ENCODE assay signal across 28 mouse cellular contexts in the genomic region with DNA sequence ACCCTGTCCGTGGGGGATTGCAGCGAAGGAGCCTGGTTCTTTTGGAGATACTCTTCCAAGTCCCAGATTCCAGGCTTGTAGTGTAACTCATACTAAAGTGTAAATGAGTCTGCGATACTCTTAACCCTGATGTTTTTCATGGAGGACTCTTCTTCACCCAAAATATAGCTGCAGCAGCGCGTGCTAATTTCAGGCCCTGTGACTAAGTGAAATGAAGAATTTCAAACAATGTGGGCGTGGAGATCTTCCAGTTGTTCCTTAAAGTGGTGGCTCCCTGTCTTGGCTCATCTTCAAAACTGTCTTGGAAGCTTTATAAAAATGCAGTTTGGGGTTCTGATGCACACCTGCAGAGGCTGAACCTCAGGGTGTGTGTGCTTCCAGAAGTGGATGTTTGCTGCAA. TPM values are rescaled to one million over a fixed set of nuclear protein-coding genes. Genes with fewer than 3 reads are reported as not detected.
DNase-seq lines count a peak whose midpoint lies in the region; ATAC-seq lines count a peak whose summit lies in the region.
"Had no signal": no experiment of that assay in that cellular context is flagged by ENCODE, and none has a peak within 500 bp of the region (broad histone marks: within the 10 kb centered on the region; RNA-seq: fewer than 3 reads in every experiment).

No protein-coding gene starts in this region.

- no peaks in the 10 kb centered on the region for H3K4me1 ChIP-seq in embryonic facial prominence, embryonic 14.5 days (ENCODE audit: control insufficient read depth, insufficient read depth, low read length)
- H3K4me1 ChIP-seq in embryonic facial prominence, embryonic 10.5 days: no peaks in the 10 kb centered on the region
- H3K4me1 ChIP-seq: embryonic facial prominence, embryonic 13.5 days; forebrain, embryonic 13.5 days; heart, embryonic 12.5 days; heart, embryonic 15.5 days had no signal

- no peak overlapping the region for H3K4me3 ChIP-seq in embryonic facial prominence, embryonic 14.5 days (ENCODE audit: low read depth, low read length)
- H3K4me3 ChIP-seq in embryonic facial prominence, embryonic 10.5 days: no peak overlapping the region
- H3K4me3 ChIP-seq: embryonic facial prominence, embryonic 13.5 days; forebrain, embryonic 10.5 days; forebrain, embryonic 13.5 days; gastrocnemius, adult 2 months; heart, embryonic 12.5 days; heart, embryonic 15.5 days had no signal

- no peak overlapping the region for H3K27ac ChIP-seq in embryonic facial prominence, embryonic 14.5 days (replicated peaks; ENCODE audit: low read depth, low read length)
- H3K27ac ChIP-seq in embryonic facial prominence, embryonic 10.5 days (replicated peaks): no peak overlapping the region
- H3K27ac ChIP-seq: embryonic facial prominence, embryonic 13.5 days; forebrain, embryonic 10.5 days; forebrain, embryonic 13.5 days; gastrocnemius, adult 2 months; heart, embryonic 15.5 days; hindbrain, embryonic 14.5 days; hindbrain, postnatal 0 days had no signal

- no peaks in the 10 kb centered on the region for H3K27me3 ChIP-seq in embryonic facial prominence, embryonic 14.5 days (replicated peaks; ENCODE audit: control insufficient read depth, insufficient read depth, low read length)
- H3K27me3 ChIP-seq in embryonic facial prominence, embryonic 10.5 days (replicated peaks; ENCODE audit: low read depth, poor library complexity, severe bottlenecking): no peaks in the 10 kb centered on the region
- H3K27me3 ChIP-seq: embryonic facial prominence, embryonic 13.5 days; forebrain, embryonic 13.5 days; heart, embryonic 12.5 days; heart, embryonic 15.5 days had no signal

- H3K4me2 ChIP-seq in embryonic facial prominence, embryonic 14.5 days (ENCODE audit: low read depth, low read length): no peak overlapping the region
- H3K4me2 ChIP-seq: embryonic facial prominence, embryonic 13.5 days; forebrain, embryonic 13.5 days; heart, embryonic 12.5 days; heart, embryonic 15.5 days; hindbrain, embryonic 14.5 days had no signal

- H3K36me3 ChIP-seq in embryonic facial prominence, embryonic 14.5 days (ENCODE audit: control insufficient read depth, insufficient read depth, low read length): no peaks in the 10 kb centered on the region
- H3K36me3 ChIP-seq in embryonic facial prominence, embryonic 10.5 days (replicated peaks): no peaks in the 10 kb centered on the region
- H3K36me3 ChIP-seq: embryonic facial prominence, embryonic 13.5 days; forebrain, embryonic 10.5 days; heart, embryonic 12.5 days; heart, embryonic 15.5 days had no signal

- H3K9me3 ChIP-seq in embryonic facial prominence, embryonic 14.5 days (ENCODE audit: control insufficient read depth, low read length): 0 out of 2 replicates have a peak, but pooled peaks cover 5% of the 10 kb centered on the region
- no peaks in the 10 kb centered on the region for H3K9me3 ChIP-seq in embryonic facial prominence, embryonic 10.5 days
- H3K9me3 ChIP-seq: embryonic facial prominence, embryonic 13.5 days; forebrain, embryonic 10.5 days; forebrain, embryonic 13.5 days; heart, embryonic 15.5 days had no signal

- no peak for ATAC-seq in embryonic facial prominence, embryonic 14.5 days (ENCODE audit: low read depth)
- no peak for ATAC-seq in activated CD4-positive, CD25-positive, alpha-beta regulatory T cell, adult 4 months
- ATAC-seq: forebrain, embryonic 13.5 days; forebrain, embryonic 16.5 days; hindbrain, postnatal 0 days; intestine, postnatal 0 days had no signal

- peak; percentile 5 for DNase-seq in embryonic facial prominence, embryonic 14.5 days (ENCODE audit: low spot score)
- DNase-seq in embryonic facial prominence, embryonic 10.5 days (ENCODE audit: low spot score): no peak
- peak; percentile 18 for DNase-seq in heart, adult 11 months
- DNase-seq in heart, postnatal 14 days: no peak
- DNase-seq in brain, adult 2 months (ENCODE audit: low read depth, low spot score): peak; percentile 80
- DNase-seq: adrenal gland, postnatal 10 days; adrenal gland, postnatal 36 days; cerebellum, adult 11 months; cerebellum, adult 2 months; cerebellum, adult 9-11 months; cerebellum, postnatal 25 days; gastrocnemius, adult 2 months; gastrocnemius, postnatal 14 days; heart, adult 18-20 months; heart, postnatal 10 days; heart, postnatal 4 days had no signal

- 86% methylated on average over 6 of the region's 6 CpGs for WGBS in embryonic facial prominence, embryonic 14.5 days
- WGBS in embryonic facial prominence, embryonic 10.5 days: 93% methylated on average over 6 of the region's 6 CpGs

- H3K9ac ChIP-seq in embryonic facial prominence, embryonic 14.5 days (ENCODE audit: low read depth, low read length): no peak overlapping the region
- H3K9ac ChIP-seq: embryonic facial prominence, embryonic 13.5 days; forebrain, embryonic 13.5 days; heart, embryonic 12.5 days; heart, embryonic 15.5 days; hindbrain, embryonic 14.5 days had no signal

- intact Hi-C loops in heart, postnatal 14 days (cut with DNase I): no loop called here

RNA-seq across cellular contexts. Expression of a gene that starts 5.8 kb away (rescaled TPM):
- polyA plus RNA-seq in embryonic facial prominence, embryonic 14.5 days (2014; fragmentation: Nextera tagmentation; extraction: Ambion mirVana): 0.17 and 0.31 TPM in 2 replicates
- 0.19 and 0.29 TPM in 2 replicates for polyA plus RNA-seq in embryonic facial prominence, embryonic 10.5 days (2016; fragmentation: Nextera tagmentation; extraction: Ambion mirVana)
- not detected for total RNA-seq in heart, postnatal 14 days (2021)
- not detected for polyA plus RNA-seq in activated CD4-positive, CD25-positive, alpha-beta regulatory T cell, adult 4 months (2017; shearing (Covaris generic))
- total RNA-seq: common myeloid progenitor, adult 5-6 weeks; gastrocnemius, adult 2 months; gastrocnemius, postnatal 14 days; heart, adult 18-20 months; heart, postnatal 10 days; heart, postnatal 4 days had no signal
- polyA plus RNA-seq: hindbrain, embryonic 11.5 days had no signal

RNA-seq across cellular contexts. Expression of a gene that starts 7.2 kb away (rescaled TPM):
- 74.4 and 80.6 TPM in 2 replicates for polyA plus RNA-seq in embryonic facial prominence, embryonic 14.5 days (2014; fragmentation: Nextera tagmentation; extraction: Ambion mirVana)
- 54.6 and 57.1 TPM in 2 replicates for polyA plus RNA-seq in embryonic facial prominence, embryonic 10.5 days (2016; fragmentation: Nextera tagmentation; extraction: Ambion mirVana)
- total RNA-seq in heart, postnatal 14 days (2021): 1 to 10 TPM; 2.4 to 5.0 TPM
- not detected for polyA plus RNA-seq in activated CD4-positive, CD25-positive, alpha-beta regulatory T cell, adult 4 months (2017; shearing (Covaris generic))
- total RNA-seq: common myeloid progenitor, adult 5-6 weeks had no signal

RNA-seq across cellular contexts. Expression of a gene that starts 12.2 kb away (rescaled TPM):
- 36.7 and 38.4 TPM in 2 replicates for polyA plus RNA-seq in embryonic facial prominence, embryonic 14.5 days (2014; fragmentation: Nextera tagmentation; extraction: Ambion mirVana)
- 37.3 and 39.2 TPM in 2 replicates for polyA plus RNA-seq in embryonic facial prominence, embryonic 10.5 days (2016; fragmentation: Nextera tagmentation; extraction: Ambion mirVana)
- total RNA-seq in heart, postnatal 14 days (2021): 10 to 100 TPM; 37.2 to 42.3 TPM
- 1 to 10 TPM; 2.6 to 7.2 TPM for polyA plus RNA-seq in activated CD4-positive, CD25-positive, alpha-beta regulatory T cell, adult 4 months (2017; shearing (Covaris generic))

RNA-seq across cellular contexts. Expression of a gene that starts 51.6 kb away (rescaled TPM):
- 14.8 and 15.2 TPM in 2 replicates for polyA plus RNA-seq in embryonic facial prominence, embryonic 14.5 days (2014; fragmentation: Nextera tagmentation; extraction: Ambion mirVana)
- polyA plus RNA-seq in embryonic facial prominence, embryonic 10.5 days (2016; fragmentation: Nextera tagmentation; extraction: Ambion mirVana): 16.8 and 21.2 TPM in 2 replicates
- 1 to 10 TPM; 2.8 to 3.2 TPM for total RNA-seq in heart, postnatal 14 days (2021)
- 10 to 100 TPM; 26.6 to 35.5 TPM for polyA plus RNA-seq in activated CD4-positive, CD25-positive, alpha-beta regulatory T cell, adult 4 months (2017; shearing (Covaris generic))

Comparison
In these comparisons a context has a peak if more than half of its experiments do, and no peak if none do; other contexts are left out.
1. DNase-seq: peak in embryonic facial prominence, embryonic 14.5 days (single experiment), heart, adult 11 months (single experiment) and brain, adult 2 months (single experiment); none in embryonic facial prominence, embryonic 10.5 days (single experiment) and heart, postnatal 14 days (0 of 2).
2. RNA of a gene that starts 7.2 kb away (polyA plus RNA-seq): 74.4 to 80.6 TPM in embryonic facial prominence, embryonic 14.5 days and 54.6 to 57.1 TPM in embryonic facial prominence, embryonic 10.5 days; not detected in activated CD4-positive, CD25-positive, alpha-beta regulatory T cell, adult 4 months; every median in the first group is over 10 times any median in the second.